ENCODE assay signal across 17 mouse cellular contexts in genomic region chr13:15472712-15473111, GRCm38 (mm10). TPM values are rescaled to one million over a fixed set of nuclear protein-coding genes. Genes with fewer than 3 reads are reported as not detected.
A peak's percentile ranks its signal among the peaks of the same experiment; 100 is the strongest.
DNase-seq lines count a peak whose midpoint lies in the region; ATAC-seq and TF ChIP-seq lines count a peak whose summit lies in the region.
"Had no signal": no experiment of that assay in that cellular context is flagged by ENCODE, and none has a peak within 500 bp of the region (broad histone marks: within the 10 kb centered on the region; RNA-seq: fewer than 3 reads in every experiment).

No protein-coding gene starts in this region.

- H3K4me3 ChIP-seq in heart, adult 2 months: no peak overlapping the region
- H3K4me3 ChIP-seq: embryonic facial prominence, embryonic 13.5 days; heart, embryonic 15.5 days; hindbrain, embryonic 13.5 days had no signal

- 54% methylated on average over 3 of the region's 3 CpGs for WGBS in heart, adult 2 months

- no peaks in the 10 kb centered on the region for H3K79me2 ChIP-seq in heart, adult 2 months (replicated peaks; ENCODE audit: control insufficient read depth, insufficient read depth, low read length)

- no peaks in the 10 kb centered on the region for H3K36me3 ChIP-seq in heart, adult 2 months (ENCODE audit: control insufficient read depth, insufficient read depth, low read length)
- H3K36me3 ChIP-seq: heart, embryonic 15.5 days; hindbrain, embryonic 13.5 days had no signal

- H3K4me1 ChIP-seq in heart, adult 2 months (ENCODE audit: control insufficient read depth, insufficient read depth, low read length): no peaks in the 10 kb centered on the region

- no peak for TF ChIP-seq CTCF in heart, adult 2 months (IDR thresholded peaks at IDR 0.05)
- TF ChIP-seq CTCF in brain, embryonic 14.5 days (IDR thresholded peaks at IDR 0.05; ENCODE audit: borderline replicate concordance, extremely low read depth, insufficient read depth, insufficient read length): no peak

- TF ChIP-seq EP300 in heart, adult 2 months (IDR thresholded peaks at IDR 0.05; ENCODE audit: insufficient read depth, low read depth, low read length): no peak

- TF ChIP-seq POLR2A in heart, adult 2 months (IDR thresholded peaks at IDR 0.05; ENCODE audit: insufficient read depth, low read depth, low read length): no peak
- no peak for TF ChIP-seq POLR2A in brain, embryonic 14.5 days (IDR thresholded peaks at IDR 0.05; ENCODE audit: borderline replicate concordance, extremely low read depth, insufficient read depth, insufficient read length, poor library complexity, severe bottlenecking)

- intact Hi-C loops in heart, adult 2 months (cut with DNase I): no loop called here

- H3K27ac ChIP-seq in heart, adult 2 months: no peak overlapping the region
- H3K27ac ChIP-seq: embryonic facial prominence, embryonic 13.5 days; heart, embryonic 15.5 days; hindbrain, embryonic 13.5 days; hindbrain, postnatal 0 days had no signal

- H3K9ac ChIP-seq in heart, adult 2 months (ENCODE audit: low read depth, low read length): no peak overlapping the region
- H3K9ac ChIP-seq: embryonic facial prominence, embryonic 13.5 days; heart, embryonic 15.5 days; hindbrain, embryonic 13.5 days had no signal

- no peaks in the 10 kb centered on the region for H3K27me3 ChIP-seq in heart, adult 2 months (ENCODE audit: control insufficient read depth, insufficient read depth, low read length)
- H3K27me3 ChIP-seq: embryonic facial prominence, embryonic 13.5 days; heart, embryonic 15.5 days; hindbrain, embryonic 13.5 days had no signal

- peak; percentile 15 to 50 for DNase-seq in cerebellum, postnatal 25 days
- DNase-seq in heart, adult 11 months: peak; percentile 18
- no peak for DNase-seq in heart, adult 2 months
- DNase-seq in 3T3-L1 (ENCODE audit: low read depth, low spot score): peak; percentile 41
- DNase-seq in brain, embryonic 14.5 days (ENCODE audit: low read depth): peak; percentile 70
- DNase-seq: adrenal gland, adult 8-10 months; adrenal gland, postnatal 36 days; cerebellum, adult 11-12 months; gastrocnemius, postnatal 36 days; heart, adult 18-20 months; heart, postnatal 14 days; kidney, adult 11 months had no signal

- no peak for ATAC-seq in cerebellum, adult (ENCODE audit: insufficient number of reproducible peaks, low FRiP score, low TSS enrichment)
- ATAC-seq: hindbrain, postnatal 0 days had no signal

RNA-seq across cellular contexts. Expression of gene Gli3, which starts 9.7 kb away (rescaled TPM):
- 1 to 10 TPM; 1.8 to 1.9 TPM for total RNA-seq in heart, adult 2 months (2021)
- 1.3 and 2.5 TPM in 2 replicates for polyA plus RNA-seq in heart, adult 2 months (2012; rRNA removed)
- polyA plus RNA-seq in brain, embryonic 14.5 days (2012; rRNA removed): 10.3 and 12.5 TPM in 2 replicates

Comparison
In these comparisons a context has a peak if more than half of its experiments do, and no peak if none do; other contexts are left out.
1. DNase-seq: peak in cerebellum, postnatal 25 days (2 of 2), heart, adult 11 months (single experiment), 3T3-L1 (single experiment) and brain, embryonic 14.5 days (single experiment); none in heart, adult 2 months (0 of 2).